Mouse (Mus musculus) urinary bladder, adult 2 months (tissue): ENCODE results near the gene Ntf5. TPM values are rescaled to one million over a fixed set of nuclear protein-coding genes. Genes with fewer than 3 reads are reported as not detected.
A peak's percentile ranks its signal among the peaks of the same experiment; 100 is the strongest.
"Not testable (repeated sequence)": the region's sequence is repeated elsewhere in the genome, so short reads cannot be mapped to it uniquely, and the experiment has no call there.

Source experiments
- DNase-seq: peaks from one replicate; pipeline ENCODE4 v3.0.0; 2022; ENCODE audit warnings: low spot score
- polyA plus RNA-seq: library from polyadenylated mRNA; depleted of rRNA; stranded (reverse); fragments of >200 nt; gene quantifications from 2 replicates; pipeline ENCODE4 v1.2.3, GENCODE M21; 2012; rRNA removed

The Ntf5 gene
- polyA plus RNA-seq, 1 experiment = 4.2 TPM

- no peak for DNase-seq
These were observed 48.8 kb downstream of the Ntf5 start for GRCm38 (mm10) chr7:45462325-45462724.

GRCm38 (mm10) chr7:45462868-45463267, 49.4 kb downstream of the Ntf5 start:
- DNase-seq = not testable (repeated sequence)

- DNase-seq = no peak
These were observed 50.7 kb downstream of the Ntf5 start for GRCm38 (mm10) chr7:45463987-45464778.

GRCm38 (mm10) chr7:45465112-45465511, 51.6 kb downstream of the Ntf5 start:
- DNase-seq = no peak

GRCm38 (mm10) chr7:45465549-45465948, 52.1 kb downstream of the Ntf5 start:
- DNase-seq = no peak

- peak; percentile 89 for DNase-seq
These were observed 53.0 kb downstream of the Ntf5 start, which contains the start of gene Bax for GRCm38 (mm10) chr7:45466283-45467089. TSS of gene Bax (minus strand) at chr7:45466898.

Other genes starting within 250 kb of the Ntf5 start
- 0.03 and 0.04 TPM in 2 replicates for gene Slc17a7, start 249.7 kb upstream of the Ntf5 start, polyA plus RNA-seq
- gene Gfy, start 234.1 kb upstream of the Ntf5 start, polyA plus RNA-seq = 0.03 TPM in 1 of 2 replicates, not detected in the other
- not detected in 2 replicates for gene Pth2, start 232.7 kb upstream of the Ntf5 start, polyA plus RNA-seq
- 0.12 and 0.15 TPM in 2 replicates for gene Ccdc155, start 208.8 kb upstream of the Ntf5 start, polyA plus RNA-seq
- 5.1 and 7.5 TPM in 2 replicates for gene Dkkl1, start 201.5 kb upstream of the Ntf5 start, polyA plus RNA-seq
- 29.1 and 29.2 TPM in 2 replicates for gene Tead2, start 197.9 kb upstream of the Ntf5 start, polyA plus RNA-seq
- 12.3 and 15.1 TPM in 2 replicates for gene Cd37, start 174.6 kb upstream of the Ntf5 start, polyA plus RNA-seq
- not detected in 2 replicates for gene Slc6a16, start 172.6 kb upstream of the Ntf5 start, polyA plus RNA-seq
- gene Slc6a21, start 136.2 kb upstream of the Ntf5 start, polyA plus RNA-seq = not detected in 2 replicates
- gene Trpm4, start 79.9 kb upstream of the Ntf5 start, polyA plus RNA-seq = 33.6 and 39.8 TPM in 2 replicates
- gene Hrc, start 78.4 kb upstream of the Ntf5 start, polyA plus RNA-seq = 0.59 and 1.1 TPM in 2 replicates
- 1.4 and 1.9 TPM in 2 replicates for gene Ppfia3, start 46.7 kb upstream of the Ntf5 start, polyA plus RNA-seq
- gene Lin7b, start 43.1 kb upstream of the Ntf5 start, polyA plus RNA-seq = 19.2 and 21.0 TPM in 2 replicates
- gene Snrnp70, start 18.0 kb upstream of the Ntf5 start, polyA plus RNA-seq = 364 and 412 TPM in 2 replicates
- 0.03 and 0.07 TPM in 2 replicates for gene Kcna7, start 8.0 kb upstream of the Ntf5 start, polyA plus RNA-seq
- gene Lhb, start 7.1 kb downstream of the Ntf5 start, polyA plus RNA-seq = 0.14 TPM in 1 of 2 replicates, not detected in the other
- gene Gys1, start 21.1 kb downstream of the Ntf5 start, polyA plus RNA-seq = 39.3 TPM in 2 replicates
- 35.8 and 41.4 TPM in 2 replicates for gene Ruvbl2, start 24.4 kb downstream of the Ntf5 start, polyA plus RNA-seq
- gene Ftl1, start 46.2 kb downstream of the Ntf5 start, polyA plus RNA-seq = 1,966 and 2,293 TPM in 2 replicates
- gene Bax, start 53.2 kb downstream of the Ntf5 start, polyA plus RNA-seq = 78.4 and 113 TPM in 2 replicates
- 0.43 and 0.56 TPM in 2 replicates for gene Tulp2, start 68.2 kb downstream of the Ntf5 start, polyA plus RNA-seq
- 0.29 and 0.31 TPM in 2 replicates for gene Gm45808, start 73.1 kb downstream of the Ntf5 start, polyA plus RNA-seq
- gene Dhdh, start 75.1 kb downstream of the Ntf5 start, polyA plus RNA-seq = 5.7 and 7.7 TPM in 2 replicates
- 225 and 264 TPM in 2 replicates for gene Nucb1, start 96.7 kb downstream of the Ntf5 start, polyA plus RNA-seq
- 27.8 and 30.5 TPM in 2 replicates for gene Ppp1r15a, start 112.6 kb downstream of the Ntf5 start, polyA plus RNA-seq
- 11.7 and 14.3 TPM in 2 replicates for gene Plekha4, start 112.6 kb downstream of the Ntf5 start, polyA plus RNA-seq
- 23.3 and 24.5 TPM in 2 replicates for gene Hsd17b14, start 141.2 kb downstream of the Ntf5 start, polyA plus RNA-seq
- gene Bcat2, start 156.5 kb downstream of the Ntf5 start, polyA plus RNA-seq = 48.1 and 58.5 TPM in 2 replicates
- not detected in 2 replicates for gene Fgf21, start 201.8 kb downstream of the Ntf5 start, polyA plus RNA-seq
- gene Fut1, start 203.6 kb downstream of the Ntf5 start, polyA plus RNA-seq = 0.04 TPM in 1 of 2 replicates, not detected in the other
- 0.23 and 0.27 TPM in 2 replicates for gene Izumo1, start 208.1 kb downstream of the Ntf5 start, polyA plus RNA-seq
- gene Rasip1, start 213.8 kb downstream of the Ntf5 start, polyA plus RNA-seq = 7.3 and 11.8 TPM in 2 replicates
- gene Mamstr, start 226.3 kb downstream of the Ntf5 start, polyA plus RNA-seq = 8.4 and 11.3 TPM in 2 replicates